Mouse (Mus musculus): ENCODE results near the gene Arrdc2. TPM values are rescaled to one million over a fixed set of nuclear protein-coding genes. Genes with fewer than 3 reads are reported as not detected.

Gene Arrdc2
- polyA plus RNA-seq, 1 experiment from 2014 or later: 8.1 TPM

GRCm38 (mm10) chr8:70812055-70812454 is 27.5 kb downstream of the Arrdc2 start:
- ATAC-seq (replicated peaks): no peak
- 39% methylated on average over 4 of the region's 4 CpGs for WGBS
- no peaks in the 10 kb centered on the region for H3K9me3 ChIP-seq

GRCm38 (mm10) chr8:70810962-70811680 is 28.4 kb downstream of the Arrdc2 start:
- Histone ChIP-seq H3K9me3 (no peaks in the 10 kb centered on the region), H3K36me3 (replicated peaks) (no peaks in the 10 kb centered on the region), H3K4me3 (no peak overlapping the region), H3K4me1 (no peaks in the 10 kb centered on the region), H3K4me2 (no peak overlapping the region), H3K27ac (no peak overlapping the region), H3K27me3 (replicated peaks) (peaks cover 23% of the 10 kb centered on the region), H3K9ac (no peak overlapping the region)
- ATAC-seq (replicated peaks): no peak
- WGBS: 74% methylated on average over 20 of the region's 20 CpGs

More at GRCm38 (mm10) chr8:70812055-70812454, 27.5 kb downstream of the Arrdc2 start:
- no peaks in the 10 kb centered on the region for H3K36me3 ChIP-seq (replicated peaks)
- H3K9ac ChIP-seq: no peak overlapping the region
- H3K4me1 ChIP-seq: peaks cover 5% of the 10 kb centered on the region; the same call in 1 of the 2 replicates
- no peak overlapping the region for H3K4me3 ChIP-seq
- H3K4me2 ChIP-seq: no peak overlapping the region
- peaks cover 22% of the 10 kb centered on the region for H3K27me3 ChIP-seq (replicated peaks)
- H3K27ac ChIP-seq: no peak overlapping the region

DNA sequence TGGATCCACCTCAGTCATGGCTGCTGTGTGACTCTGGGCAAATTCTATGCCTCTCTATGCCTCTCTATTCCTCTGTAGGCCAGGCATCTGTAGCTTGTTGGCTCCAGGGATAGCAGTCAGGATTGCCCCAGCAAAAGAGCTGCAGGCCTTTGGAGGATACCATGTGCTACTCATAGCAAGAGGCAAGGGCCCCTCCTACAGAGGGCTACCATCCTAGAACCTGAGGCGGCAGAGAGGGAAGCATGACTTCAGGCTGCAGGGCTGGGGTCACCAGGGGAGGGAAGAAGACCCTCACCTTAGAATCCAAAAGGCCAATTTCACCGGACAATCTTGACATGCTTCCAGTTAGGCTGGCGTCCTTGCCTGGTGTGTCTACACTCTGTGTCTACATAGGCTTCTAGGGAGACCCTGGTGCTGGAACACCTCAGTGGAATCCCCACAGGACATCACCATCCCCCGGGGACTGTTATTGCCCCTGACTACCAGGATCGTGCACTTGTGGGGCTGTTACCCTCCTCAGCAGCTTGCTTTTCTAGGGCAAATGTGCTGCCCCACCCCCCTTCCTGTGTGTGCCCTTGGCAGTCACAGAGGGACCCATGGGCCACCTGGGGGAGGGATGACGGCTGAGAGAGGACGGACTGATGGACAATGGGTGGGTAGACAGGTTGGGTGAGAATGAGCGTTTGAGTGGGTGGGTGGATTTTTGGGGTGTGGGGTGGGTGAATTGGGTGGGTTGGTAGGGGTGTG is 30.4 kb downstream of the Arrdc2 start:
- ATAC-seq (replicated peaks): no peak
- H3K36me3 ChIP-seq (replicated peaks): no peaks in the 10 kb centered on the region
- no peak overlapping the region for H3K27ac ChIP-seq
- H3K27me3 ChIP-seq (replicated peaks): peaks cover 27% of the 10 kb centered on the region
- WGBS: 80% methylated on average over 8 of the region's 8 CpGs
- no peaks in the 10 kb centered on the region for H3K9me3 ChIP-seq
- H3K4me1 ChIP-seq: peaks cover 11% of the 10 kb centered on the region
- no peak overlapping the region for H3K4me3 ChIP-seq
- H3K4me2 ChIP-seq: no peak overlapping the region
- H3K9ac ChIP-seq: no peak overlapping the region

- H3K27me3 ChIP-seq (replicated peaks): peaks cover 34% of the 10 kb centered on the region
- H3K4me1 ChIP-seq: peaks cover 18% of the 10 kb centered on the region
- 46% methylated on average over 5 of the region's 5 CpGs for WGBS
- no peak within 1 kb of the TSS for H3K27ac ChIP-seq
- H3K4me2 ChIP-seq: no peak within 1 kb of the TSS
- H3K9ac ChIP-seq: no peak within 1 kb of the TSS
- H3K9me3 ChIP-seq: no peaks in the 10 kb centered on the region
- H3K4me3 ChIP-seq: no peak within 1 kb of the TSS
- no peaks in the 10 kb centered on the region for H3K36me3 ChIP-seq (replicated peaks)
- no peak for ATAC-seq (replicated peaks)
These were observed 31.3 kb downstream of the Arrdc2 start, which contains the start of gene Il12rb1 for GRCm38 (mm10) chr8:70808239-70808638. Il12rb1 (plus strand) TSS chr8:70808449.

DNA sequence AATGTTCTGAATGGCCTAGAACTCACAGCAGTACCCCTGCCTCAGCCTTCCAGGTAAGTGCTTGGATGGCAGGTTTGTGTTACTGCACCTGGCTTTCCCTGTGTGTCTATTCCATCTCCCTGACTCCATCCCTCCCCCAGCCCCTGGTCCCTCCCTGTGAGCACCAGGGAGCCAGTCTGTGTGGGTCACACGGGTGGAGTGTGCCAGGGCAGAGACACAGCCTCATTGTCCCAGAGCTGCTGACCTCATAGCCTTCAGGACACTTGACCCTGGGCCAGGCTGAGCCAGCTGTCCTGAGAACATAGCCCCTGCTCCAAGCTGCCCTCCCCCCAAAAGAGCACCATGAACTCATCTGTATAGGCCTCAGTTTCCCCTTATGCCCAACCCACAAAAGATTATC is 32.2 kb downstream of the Arrdc2 start:
- H3K9me3 ChIP-seq: no peaks in the 10 kb centered on the region
- no peak overlapping the region for H3K4me2 ChIP-seq
- H3K4me1 ChIP-seq: peaks cover 18% of the 10 kb centered on the region
- H3K27me3 ChIP-seq (replicated peaks): peaks cover 43% of the 10 kb centered on the region
- no peak overlapping the region for H3K4me3 ChIP-seq
- WGBS: 62% methylated on average over 1 of the region's 1 CpGs
- ATAC-seq (replicated peaks): no peak
- H3K9ac ChIP-seq: no peak overlapping the region
- H3K27ac ChIP-seq: no peak overlapping the region
- H3K36me3 ChIP-seq (replicated peaks): no peaks in the 10 kb centered on the region

DNA sequence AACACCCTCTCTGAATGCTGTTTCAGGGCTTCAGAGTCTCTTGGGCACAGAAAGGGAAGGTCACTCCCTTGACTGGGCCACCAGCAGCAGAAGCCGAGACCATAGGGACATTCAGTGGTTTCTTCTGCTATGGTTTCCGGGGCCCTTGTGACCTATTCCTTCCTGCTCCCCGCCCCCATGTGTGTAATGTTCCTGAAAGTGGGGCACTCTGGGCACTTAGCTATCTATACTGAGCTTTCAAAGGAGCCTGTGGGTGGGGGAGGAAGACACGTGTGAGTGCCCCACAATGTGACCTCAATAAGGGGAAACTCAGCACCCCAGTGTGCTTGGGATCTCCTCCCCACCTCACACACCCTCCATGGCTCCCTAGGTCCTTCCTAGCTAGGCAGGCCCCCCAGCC is 33.0 kb downstream of the Arrdc2 start:
- H3K27me3 ChIP-seq (replicated peaks): peaks cover 44% of the 10 kb centered on the region
- ATAC-seq (replicated peaks): no peak
- H3K4me3 ChIP-seq: no peak overlapping the region
- no peaks in the 10 kb centered on the region for H3K36me3 ChIP-seq (replicated peaks)
- WGBS: 74% methylated on average over 4 of the region's 4 CpGs
- no peaks in the 10 kb centered on the region for H3K9me3 ChIP-seq
- H3K4me2 ChIP-seq: no peak overlapping the region
- H3K9ac ChIP-seq: no peak overlapping the region
- peaks cover 18% of the 10 kb centered on the region for H3K4me1 ChIP-seq
- H3K27ac ChIP-seq: no peak overlapping the region

- H3K9ac ChIP-seq: peak within 1 kb of the TSS; percentile 44
- H3K4me2 ChIP-seq: peak within 1 kb of the TSS; percentile 88
- peak within 1 kb of the TSS; percentile 55 for H3K4me3 ChIP-seq
- H3K36me3 ChIP-seq (replicated peaks): no peaks in the 10 kb centered on the region
- peak; percentile 88 for ATAC-seq (replicated peaks)
- H3K4me1 ChIP-seq: peaks cover 21% of the 10 kb centered on the region
- H3K27me3 ChIP-seq (replicated peaks): peaks cover 56% of the 10 kb centered on the region
- no peak within 1 kb of the TSS for H3K27ac ChIP-seq
- H3K9me3 ChIP-seq: no peaks in the 10 kb centered on the region
- WGBS: under 1% methylated on average over 45 of the region's 45 CpGs
These were observed 34.9 kb downstream of the Arrdc2 start, which contains the start of gene Mast3 for GRCm38 (mm10) chr8:70804481-70805206. Mast3 (minus strand) TSS chr8:70805054.

- WGBS: 2% methylated on average over 44 of the region's 47 CpGs
- Histone ChIP-seq H3K4me3 (peak overlapping the region; percentile 55), H3K4me1 (peaks cover 21% of the 10 kb centered on the region), H3K36me3 (replicated peaks) (no peaks in the 10 kb centered on the region), H3K9me3 (no peaks in the 10 kb centered on the region), H3K4me2 (peak overlapping the region; percentile 88), H3K27me3 (replicated peaks) (peaks cover 63% of the 10 kb centered on the region), H3K27ac (no peak overlapping the region), H3K9ac (no peak overlapping the region)
- ATAC-seq (replicated peaks): 0 out of 2 replicates have a peak, but pooled peaks have one; percentile 18
These were observed 35.6 kb downstream of the Arrdc2 start for GRCm38 (mm10) chr8:70803761-70804480.

GRCm38 (mm10) chr8:70802786-70803510 is 36.6 kb downstream of the Arrdc2 start:
- H3K27ac ChIP-seq: no peak overlapping the region
- no peak for ATAC-seq (replicated peaks)
- no peaks in the 10 kb centered on the region for H3K9me3 ChIP-seq
- peaks cover 70% of the 10 kb centered on the region for H3K27me3 ChIP-seq (replicated peaks)
- H3K4me2 ChIP-seq: no peak overlapping the region
- no peak overlapping the region for H3K9ac ChIP-seq
- peaks cover 28% of the 10 kb centered on the region for H3K4me1 ChIP-seq
- H3K4me3 ChIP-seq: no peak overlapping the region
- WGBS: 75% methylated on average over 11 of the region's 11 CpGs
- H3K36me3 ChIP-seq (replicated peaks): no peaks in the 10 kb centered on the region

DNA sequence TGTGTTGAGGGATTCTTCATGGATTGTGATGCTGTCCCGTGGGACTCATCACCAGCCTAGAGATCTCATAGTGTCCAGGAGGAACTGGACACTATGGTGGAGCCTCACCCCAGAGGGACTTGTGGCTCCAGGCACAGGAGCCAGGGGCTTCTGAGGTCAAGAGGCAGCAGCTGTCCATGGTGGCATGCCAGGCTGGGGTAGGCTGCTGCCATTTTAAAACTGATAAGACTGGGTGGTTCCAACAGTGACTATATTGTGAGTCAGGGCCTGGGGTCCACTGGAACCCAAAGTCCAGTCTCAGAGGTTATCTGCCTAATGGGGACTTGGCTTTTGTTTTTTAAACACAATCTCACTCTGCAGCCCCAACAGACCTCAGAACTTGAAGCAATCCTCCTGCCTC is 37.7 kb downstream of the Arrdc2 start:
- H3K27ac ChIP-seq: no peak overlapping the region
- H3K4me3 ChIP-seq: no peak overlapping the region
- peaks cover 34% of the 10 kb centered on the region for H3K4me1 ChIP-seq
- no peaks in the 10 kb centered on the region for H3K36me3 ChIP-seq (replicated peaks)
- peaks cover 68% of the 10 kb centered on the region for H3K27me3 ChIP-seq (replicated peaks)
- H3K4me2 ChIP-seq: no peak overlapping the region
- no peak overlapping the region for H3K9ac ChIP-seq
- ATAC-seq (replicated peaks): no peak
- 87% methylated on average over 1 of the region's 1 CpGs for WGBS
- no peaks in the 10 kb centered on the region for H3K9me3 ChIP-seq

DNA sequence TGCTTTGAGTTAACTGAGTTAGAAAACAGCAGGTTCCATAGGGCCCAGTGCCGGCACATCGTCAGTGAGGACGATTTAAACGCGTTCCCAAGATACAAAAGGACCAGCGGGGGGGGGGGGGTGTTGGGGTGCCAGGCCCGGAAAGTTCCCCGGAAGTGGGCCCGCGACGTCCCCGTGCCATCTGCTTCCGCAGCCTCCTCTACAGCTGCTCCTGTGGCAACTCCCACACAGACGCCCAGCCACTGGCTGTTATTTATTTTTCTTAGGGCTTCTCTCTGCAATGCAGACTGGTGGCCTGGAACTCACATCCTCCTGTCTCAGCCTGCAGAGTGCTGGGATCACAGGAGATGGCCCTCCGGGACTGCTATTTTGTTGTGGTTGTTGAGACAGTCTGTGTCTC is 38.4 kb downstream of the Arrdc2 start:
- peaks cover 62% of the 10 kb centered on the region for H3K27me3 ChIP-seq (replicated peaks)
- H3K4me2 ChIP-seq: no peak overlapping the region
- no peak overlapping the region for H3K9ac ChIP-seq
- H3K27ac ChIP-seq: no peak overlapping the region
- no peaks in the 10 kb centered on the region for H3K36me3 ChIP-seq (replicated peaks)
- H3K9me3 ChIP-seq: no peaks in the 10 kb centered on the region
- H3K4me3 ChIP-seq: no peak overlapping the region
- peaks cover 40% of the 10 kb centered on the region for H3K4me1 ChIP-seq
- 36% methylated on average over 15 of the region's 15 CpGs for WGBS
- ATAC-seq (replicated peaks): no peak

Measured in midbrain, embryonic 15.5 days (tissue).